Mouse (Mus musculus): Measurements from ENCODE around the gene Cplx2.

- TF ChIP-seq CTCF (IDR thresholded peaks at IDR 0.05; ENCODE audit: extremely low read depth, insufficient read depth, low read length) (no peak), POLR2A (IDR thresholded peaks at IDR 0.05; ENCODE audit: extremely low read depth, insufficient read depth, low read length) (no peak)
Measured at GRCm38 (mm10) chr13:54391313-54391712, 20.2 kb downstream of the Cplx2 start.

Data from cortical plate, adult 2 months (tissue).